Mouse (Mus musculus): ENCODE results near the gene Mta1. TPM values are rescaled to one million over a fixed set of nuclear protein-coding genes. Genes with fewer than 3 reads are reported as not detected.

Gene Mta1
- polyA plus RNA-seq, 1 experiment = 163 TPM

- H3K27me3 ChIP-seq (ENCODE audit: control insufficient read depth, insufficient read depth, low read length) = no peaks in the 10 kb centered on the region
- peak; percentile 73 for DNase-seq
- H3K36me3 ChIP-seq (ENCODE audit: control insufficient read depth, insufficient read depth, low read length) = no peaks in the 10 kb centered on the region
- peak overlapping the region; percentile 90 for H3K27ac ChIP-seq (ENCODE audit: control insufficient read depth, insufficient read depth, low read length)
- H3K4me1 ChIP-seq (replicated peaks; ENCODE audit: control insufficient read depth, insufficient read depth, low read length) = peaks cover 52% of the 10 kb centered on the region
- 1% methylated on average over 32 of the region's 32 CpGs for WGBS
- peak; percentile 41; the same call in 1 of the 2 replicates for TF ChIP-seq POLR2A (IDR thresholded peaks at IDR 0.05; ENCODE audit: control insufficient read depth, extremely low read depth, insufficient read depth, low read length, poor library complexity)
- TF ChIP-seq CTCF (IDR thresholded peaks at IDR 0.05; ENCODE audit: borderline replicate concordance, control insufficient read depth, extremely low read depth, insufficient read depth, low read length, poor library complexity) = no peak
- peak overlapping the region; percentile 58 for H3K4me3 ChIP-seq (ENCODE audit: control insufficient read depth, insufficient read depth, low read length)
Observed at GRCm38 (mm10) chr12:113155076-113155771, 57.1 kb downstream of the Mta1 start.

- H3K4me3 ChIP-seq (ENCODE audit: control insufficient read depth, insufficient read depth, low read length) = peak within 1 kb of the TSS; percentile 85
- under 1% methylated on average over 46 of the region's 46 CpGs for WGBS
Observed at GRCm38 (mm10) chr12:113155887-113156539, 57.9 kb downstream of the Mta1 start, which contains the start of gene Tedc1. Gene Tedc1 (plus strand): TSS chr12:113156421.

GRCm38 (mm10) chr12:113156540-113156929, 58.5 kb downstream of the Mta1 start:
- under 1% methylated on average over 23 of the region's 23 CpGs for WGBS
- no peaks in the 10 kb centered on the region for H3K27me3 ChIP-seq (ENCODE audit: control insufficient read depth, insufficient read depth, low read length)
- no peak overlapping the region for H3K27ac ChIP-seq (ENCODE audit: control insufficient read depth, insufficient read depth, low read length)
- H3K4me3 ChIP-seq (ENCODE audit: control insufficient read depth, insufficient read depth, low read length) = peak overlapping the region; percentile 85
- H3K4me1 ChIP-seq (replicated peaks; ENCODE audit: control insufficient read depth, insufficient read depth, low read length) = peaks cover 40% of the 10 kb centered on the region
- H3K36me3 ChIP-seq (ENCODE audit: control insufficient read depth, insufficient read depth, low read length) = no peaks in the 10 kb centered on the region
- peak; percentile 65 for DNase-seq
- TF ChIP-seq POLR2A (IDR thresholded peaks at IDR 0.05; ENCODE audit: control insufficient read depth, extremely low read depth, insufficient read depth, low read length, poor library complexity) (no peak), CTCF (IDR thresholded peaks at IDR 0.05; ENCODE audit: borderline replicate concordance, control insufficient read depth, extremely low read depth, insufficient read depth, low read length, poor library complexity) (no peak)

More at GRCm38 (mm10) chr12:113155887-113156539, 57.9 kb downstream of the Mta1 start, which contains the start of gene Tedc1:
- peak; percentile 100 for DNase-seq
- Histone ChIP-seq H3K4me1 (replicated peaks; ENCODE audit: control insufficient read depth, insufficient read depth, low read length) (peaks cover 45% of the 10 kb centered on the region), H3K27me3 (ENCODE audit: control insufficient read depth, insufficient read depth, low read length) (no peaks in the 10 kb centered on the region), H3K36me3 (ENCODE audit: control insufficient read depth, insufficient read depth, low read length) (no peaks in the 10 kb centered on the region), H3K27ac (ENCODE audit: control insufficient read depth, insufficient read depth, low read length) (peak within 1 kb of the TSS; percentile 90)
- peak; percentile 89 for TF ChIP-seq CTCF (IDR thresholded peaks at IDR 0.05; ENCODE audit: borderline replicate concordance, control insufficient read depth, extremely low read depth, insufficient read depth, low read length, poor library complexity)
- TF ChIP-seq POLR2A (IDR thresholded peaks at IDR 0.05; ENCODE audit: control insufficient read depth, extremely low read depth, insufficient read depth, low read length, poor library complexity) = peak; percentile 82; the same call in 1 of the 2 replicates

- 28% methylated on average over 8 of the region's 8 CpGs for WGBS
- TF ChIP-seq POLR2A (IDR thresholded peaks at IDR 0.05; ENCODE audit: control insufficient read depth, extremely low read depth, insufficient read depth, low read length, poor library complexity) (no peak), CTCF (IDR thresholded peaks at IDR 0.05; ENCODE audit: borderline replicate concordance, control insufficient read depth, extremely low read depth, insufficient read depth, low read length, poor library complexity) (no peak)
- peaks cover 38% of the 10 kb centered on the region for H3K4me1 ChIP-seq (replicated peaks; ENCODE audit: control insufficient read depth, insufficient read depth, low read length)
- no peaks in the 10 kb centered on the region for H3K27me3 ChIP-seq (ENCODE audit: control insufficient read depth, insufficient read depth, low read length)
- no peak overlapping the region for H3K27ac ChIP-seq (ENCODE audit: control insufficient read depth, insufficient read depth, low read length)
- peak overlapping the region; percentile 85 for H3K4me3 ChIP-seq (ENCODE audit: control insufficient read depth, insufficient read depth, low read length)
- no peak for DNase-seq
- peaks cover 5% of the 10 kb centered on the region; the same call in 1 of the 2 replicates for H3K36me3 ChIP-seq (ENCODE audit: control insufficient read depth, insufficient read depth, low read length)
Observed at GRCm38 (mm10) chr12:113157002-113157401, 58.9 kb downstream of the Mta1 start.

- H3K4me1 ChIP-seq (replicated peaks; ENCODE audit: control insufficient read depth, insufficient read depth, low read length) = peaks cover 40% of the 10 kb centered on the region
- 0 out of 2 replicates have a peak overlapping the region, but pooled peaks have one; percentile 85 for H3K4me3 ChIP-seq (ENCODE audit: control insufficient read depth, insufficient read depth, low read length)
- no peak for TF ChIP-seq CTCF (IDR thresholded peaks at IDR 0.05; ENCODE audit: borderline replicate concordance, control insufficient read depth, extremely low read depth, insufficient read depth, low read length, poor library complexity)
- TF ChIP-seq POLR2A (IDR thresholded peaks at IDR 0.05; ENCODE audit: control insufficient read depth, extremely low read depth, insufficient read depth, low read length, poor library complexity) = no peak
- DNase-seq = no peak
- WGBS = 76% methylated on average over 8 of the region's 8 CpGs
- no peaks in the 10 kb centered on the region for H3K27me3 ChIP-seq (ENCODE audit: control insufficient read depth, insufficient read depth, low read length)
- no peak overlapping the region for H3K27ac ChIP-seq (ENCODE audit: control insufficient read depth, insufficient read depth, low read length)
- H3K36me3 ChIP-seq (ENCODE audit: control insufficient read depth, insufficient read depth, low read length) = peaks cover 5% of the 10 kb centered on the region; the same call in 1 of the 2 replicates
Observed at GRCm38 (mm10) chr12:113157521-113157920, 59.4 kb downstream of the Mta1 start.

GRCm38 (mm10) chr12:113157971-113158370, 59.9 kb downstream of the Mta1 start:
- DNase-seq = no peak
- WGBS = 84% methylated on average over 8 of the region's 8 CpGs
- no peak for TF ChIP-seq CTCF (IDR thresholded peaks at IDR 0.05; ENCODE audit: borderline replicate concordance, control insufficient read depth, extremely low read depth, insufficient read depth, low read length, poor library complexity)
- no peak for TF ChIP-seq POLR2A (IDR thresholded peaks at IDR 0.05; ENCODE audit: control insufficient read depth, extremely low read depth, insufficient read depth, low read length, poor library complexity)
- H3K4me1 ChIP-seq (replicated peaks; ENCODE audit: control insufficient read depth, insufficient read depth, low read length) = peaks cover 39% of the 10 kb centered on the region
- H3K27me3 ChIP-seq (ENCODE audit: control insufficient read depth, insufficient read depth, low read length) = no peaks in the 10 kb centered on the region
- no peak overlapping the region for H3K27ac ChIP-seq (ENCODE audit: control insufficient read depth, insufficient read depth, low read length)
- no peak overlapping the region for H3K4me3 ChIP-seq (ENCODE audit: control insufficient read depth, insufficient read depth, low read length)
- peaks cover 6% of the 10 kb centered on the region for H3K36me3 ChIP-seq (ENCODE audit: control insufficient read depth, insufficient read depth, low read length)
